Mouse (Mus musculus) lung, embryonic 15.5 days (tissue): ENCODE results near the gene Tesc. TPM values are rescaled to one million over a fixed set of nuclear protein-coding genes. Genes with fewer than 3 reads are reported as not detected.

ENCODE experiments used
- ATAC-seq: fragments of 200-750 bp; cut with Nextera tagmentation; 2 replicates; pipeline ENCODE4 v1.8.0; 2017; ENCODE audit warnings: moderate number of reproducible peaks, borderline replicate concordance; ENCODE audit not compliant: low FRiP score, low TSS enrichment; ENCODE audit errors: extremely low read depth
- H3K27ac ChIP-seq: fragments of 300-500 bp; sonication (generic); 2 replicates; pipeline ENCODE4 v1.5.1; 2015; ENCODE audit warnings: moderate library complexity, mild to moderate bottlenecking, inconsistent platforms
- H3K27me3 ChIP-seq: fragments of 300-500 bp; sonication (generic); 2 replicates; pipeline ENCODE4 v1.6.1; 2015; ENCODE audit warnings: inconsistent platforms
- H3K36me3 ChIP-seq: fragments of 300-500 bp; sonication (generic); 2 replicates; pipeline ENCODE4 v1.6.1; 2015; ENCODE audit warnings: inconsistent platforms
- H3K4me1 ChIP-seq: fragments of 300-500 bp; sonication (generic); 2 replicates; pipeline ENCODE4 v1.6.1; 2015; ENCODE audit warnings: inconsistent platforms
- H3K4me2 ChIP-seq: fragments of 300-500 bp; sonication (generic); 2 replicates; pipeline ENCODE4 v1.6.1; 2015; ENCODE audit warnings: inconsistent platforms, mild to moderate bottlenecking, moderate library complexity
- H3K4me3 ChIP-seq: fragments of 300-500 bp; sonication (generic); 2 replicates; pipeline ENCODE4 v1.5.1; 2015; ENCODE audit warnings: mild to moderate bottlenecking, inconsistent platforms
- H3K9ac ChIP-seq: fragments of 300-500 bp; sonication (generic); 2 replicates; pipeline ENCODE4 v1.6.1; 2015; ENCODE audit warnings: inconsistent platforms
- H3K9me3 ChIP-seq: fragments of 300-500 bp; sonication (generic); 2 replicates; pipeline ENCODE4 v1.6.1; 2016; ENCODE audit warnings: inconsistent platforms
- WGBS: fragments of 180-500 bp; shearing (Covaris S2); methylation state at CpG from one replicate; pipeline ENCODE4 v1.1.7; 2015; 5-methylcytosine and 5-hydroxymethylcytosine counted together
- polyA plus RNA-seq: library from polyadenylated mRNA; unstranded; fragments of >200 nt; fragmentation: Nextera tagmentation; extraction: Ambion mirVana; gene quantifications from 2 replicates; pipeline ENCODE4 v1.2.1, GENCODE M21; 2015

Gene Tesc
- polyA plus RNA-seq, 1 experiment from 2014 or later, result 8.8 TPM

DNA sequence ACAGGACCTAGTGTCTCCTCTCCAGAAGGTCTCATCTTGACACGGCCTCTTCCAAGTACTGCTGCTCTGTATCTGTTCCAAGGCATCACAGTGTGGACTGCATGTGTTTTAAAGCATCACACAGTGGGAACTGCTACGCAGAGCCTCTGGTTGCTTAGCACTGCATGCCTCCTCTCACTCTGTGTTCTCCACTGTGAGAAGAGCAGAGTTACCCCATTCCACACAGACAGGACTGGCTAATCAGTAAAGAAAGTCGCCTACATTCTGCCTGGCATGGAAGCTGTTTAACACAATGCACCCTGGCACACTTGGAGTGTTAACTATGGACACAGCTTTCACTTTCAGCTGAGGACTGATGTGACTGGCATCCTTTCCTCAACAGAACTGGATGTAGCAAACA lies 68.8 kb downstream of the Tesc start:
- Histone ChIP-seq H3K27ac (no peak overlapping the region), H3K4me1 (no peaks in the 10 kb centered on the region), H3K4me2 (no peak overlapping the region), H3K9me3 (no peaks in the 10 kb centered on the region), H3K27me3 (no peaks in the 10 kb centered on the region), H3K36me3 (peaks cover 44% of the 10 kb centered on the region), H3K9ac (no peak overlapping the region), H3K4me3 (no peak overlapping the region)
- WGBS, result 79% methylated on average over 3 of the region's 3 CpGs
- no peak for ATAC-seq

DNA sequence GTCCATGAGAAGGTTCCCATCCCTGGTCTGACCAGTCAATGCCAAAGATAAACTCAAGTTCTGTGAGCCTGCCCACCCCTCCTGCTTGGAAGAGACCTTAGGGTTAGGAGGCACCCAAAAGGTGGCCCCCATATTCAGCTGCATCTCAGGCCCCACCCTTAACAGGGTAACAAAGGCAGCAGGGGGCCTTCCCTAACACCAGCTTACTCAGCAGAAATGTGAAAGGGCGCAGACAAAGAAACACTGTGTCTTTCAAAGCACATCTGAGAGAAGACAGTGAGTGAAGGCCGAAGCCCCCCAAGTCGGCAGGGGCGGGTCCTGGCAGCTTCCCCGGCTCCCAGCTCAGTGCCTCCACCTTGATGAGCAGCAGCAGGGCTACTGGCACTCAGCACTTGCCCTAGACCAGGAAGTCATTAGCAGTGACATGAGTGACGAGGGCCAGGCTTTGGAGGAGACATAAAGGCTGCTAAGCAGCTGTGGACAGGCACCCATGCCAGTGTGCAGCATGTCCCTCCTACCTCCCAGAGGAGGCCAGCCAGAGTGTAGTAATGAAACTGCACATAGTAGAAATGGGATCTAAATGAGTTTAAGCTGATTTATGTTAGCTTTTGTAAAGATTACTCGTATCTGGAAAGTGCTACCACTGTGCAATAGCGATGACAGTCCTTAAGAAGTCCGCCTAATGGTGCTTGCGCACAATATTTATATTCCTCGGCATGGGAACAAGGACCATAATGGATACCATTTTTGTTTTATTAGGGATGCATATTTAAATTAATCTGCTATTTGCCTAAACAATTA lies 71.7 kb downstream of the Tesc start:
- Histone ChIP-seq H3K27ac (no peak overlapping the region; the same call in 1 of the 2 replicates), H3K4me1 (no peaks in the 10 kb centered on the region), H3K27me3 (no peaks in the 10 kb centered on the region), H3K4me2 (no peak overlapping the region), H3K4me3 (no peak overlapping the region), H3K9me3 (no peaks in the 10 kb centered on the region), H3K9ac (no peak overlapping the region), H3K36me3 (peaks cover 17% of the 10 kb centered on the region)
- 73% methylated on average over 11 of the region's 11 CpGs for WGBS
- ATAC-seq, result peak; percentile 73; the same call in 1 of the 2 replicates

DNA sequence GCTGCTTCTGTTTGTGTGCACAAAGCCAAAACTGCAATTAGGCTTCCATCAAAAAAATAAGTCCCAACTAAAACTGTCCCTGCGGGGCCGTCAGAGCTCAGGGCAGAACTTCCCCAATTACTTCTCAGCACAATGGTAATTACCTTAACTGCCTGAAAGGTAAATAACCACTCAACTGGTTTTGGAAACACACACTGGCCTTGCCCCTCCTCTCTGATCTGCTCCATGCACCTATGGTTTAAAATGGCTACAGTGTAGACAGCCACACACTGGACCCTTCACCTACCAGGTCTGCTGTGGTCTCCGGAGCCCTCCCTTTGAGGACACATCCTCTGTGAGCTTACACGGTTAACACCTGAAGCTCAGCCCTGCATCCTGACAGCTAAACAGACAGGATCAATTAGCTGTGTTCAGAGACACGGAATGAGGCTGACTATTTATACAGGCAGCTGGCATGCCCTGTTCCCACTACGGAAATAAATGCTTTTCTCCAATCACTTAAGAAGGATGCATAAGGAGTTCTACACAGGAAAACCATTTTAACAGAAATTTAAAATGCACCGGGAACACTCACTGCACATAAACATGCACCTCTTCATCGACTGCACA lies 72.4 kb downstream of the Tesc start:
- WGBS, result 77% methylated on average over 8 of the region's 8 CpGs
- Histone ChIP-seq H3K27ac (no peak overlapping the region), H3K4me2 (no peak overlapping the region)

DNA sequence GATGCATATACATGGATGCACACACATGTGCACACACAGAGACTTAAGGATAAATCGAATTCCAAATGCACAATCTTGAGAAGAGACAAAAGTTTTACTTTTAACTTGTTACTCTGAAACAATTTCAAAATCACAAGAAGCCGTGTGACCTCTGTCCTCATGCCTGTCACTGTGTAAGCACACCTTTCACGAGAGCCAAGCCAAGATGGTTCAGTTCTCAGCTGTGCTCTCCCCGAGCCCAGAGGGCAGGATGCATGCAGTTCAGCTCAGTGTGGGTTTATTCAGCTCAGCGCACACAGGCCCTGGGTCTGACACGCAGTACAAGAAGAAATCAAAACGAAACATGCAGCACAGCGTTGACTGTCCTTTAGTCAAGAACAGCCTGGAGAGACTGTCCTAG lies 78.0 kb downstream of the Tesc start:
- H3K4me3 ChIP-seq, result no peak overlapping the region
- H3K4me1 ChIP-seq, result no peaks in the 10 kb centered on the region; the same call in 1 of the 2 replicates
- no peaks in the 10 kb centered on the region for H3K9me3 ChIP-seq
- 80% methylated on average over 8 of the region's 8 CpGs for WGBS
- H3K27me3 ChIP-seq, result no peaks in the 10 kb centered on the region
- no peak overlapping the region for H3K27ac ChIP-seq
- H3K9ac ChIP-seq, result no peak overlapping the region
- H3K4me2 ChIP-seq, result no peak overlapping the region
- ATAC-seq, result no peak
- peaks cover 20% of the 10 kb centered on the region for H3K36me3 ChIP-seq

More for the DNA sequence above, 72.4 kb downstream of the Tesc start:
- H3K9ac ChIP-seq, result no peak overlapping the region
- peaks cover 11% of the 10 kb centered on the region; the same call in 1 of the 2 replicates for H3K36me3 ChIP-seq
- no peaks in the 10 kb centered on the region for H3K4me1 ChIP-seq
- H3K4me3 ChIP-seq, result no peak overlapping the region
- no peaks in the 10 kb centered on the region for H3K27me3 ChIP-seq
- no peak for ATAC-seq
- no peaks in the 10 kb centered on the region for H3K9me3 ChIP-seq

DNA sequence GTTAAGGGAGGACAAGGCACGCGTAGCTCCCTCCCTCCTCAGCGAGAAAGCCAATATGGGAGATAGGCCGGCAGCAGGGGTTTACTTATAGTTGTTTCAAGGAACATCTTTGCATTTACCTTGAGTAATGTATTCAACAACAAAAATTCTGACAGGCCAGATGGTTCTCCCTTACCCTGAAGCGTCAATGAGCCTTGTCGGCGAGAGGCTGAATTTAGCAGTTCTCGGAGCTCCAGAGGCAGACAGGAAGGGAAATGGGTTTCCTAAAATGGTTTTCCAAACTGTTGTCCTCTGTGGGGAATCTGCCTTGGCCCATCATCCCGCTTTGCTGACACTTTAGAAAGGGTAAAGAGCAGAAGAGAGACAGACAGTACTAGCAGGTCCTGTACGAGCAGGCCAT lies 79.1 kb downstream of the Tesc start:
- no peak for ATAC-seq
- WGBS, result 89% methylated on average over 10 of the region's 10 CpGs
- Histone ChIP-seq H3K9me3 (no peaks in the 10 kb centered on the region), H3K4me2 (no peak overlapping the region), H3K27ac (no peak overlapping the region), H3K4me1 (no peaks in the 10 kb centered on the region; the same call in 1 of the 2 replicates), H3K4me3 (no peak overlapping the region), H3K36me3 (peaks cover 30% of the 10 kb centered on the region), H3K9ac (no peak overlapping the region), H3K27me3 (no peaks in the 10 kb centered on the region)

DNA sequence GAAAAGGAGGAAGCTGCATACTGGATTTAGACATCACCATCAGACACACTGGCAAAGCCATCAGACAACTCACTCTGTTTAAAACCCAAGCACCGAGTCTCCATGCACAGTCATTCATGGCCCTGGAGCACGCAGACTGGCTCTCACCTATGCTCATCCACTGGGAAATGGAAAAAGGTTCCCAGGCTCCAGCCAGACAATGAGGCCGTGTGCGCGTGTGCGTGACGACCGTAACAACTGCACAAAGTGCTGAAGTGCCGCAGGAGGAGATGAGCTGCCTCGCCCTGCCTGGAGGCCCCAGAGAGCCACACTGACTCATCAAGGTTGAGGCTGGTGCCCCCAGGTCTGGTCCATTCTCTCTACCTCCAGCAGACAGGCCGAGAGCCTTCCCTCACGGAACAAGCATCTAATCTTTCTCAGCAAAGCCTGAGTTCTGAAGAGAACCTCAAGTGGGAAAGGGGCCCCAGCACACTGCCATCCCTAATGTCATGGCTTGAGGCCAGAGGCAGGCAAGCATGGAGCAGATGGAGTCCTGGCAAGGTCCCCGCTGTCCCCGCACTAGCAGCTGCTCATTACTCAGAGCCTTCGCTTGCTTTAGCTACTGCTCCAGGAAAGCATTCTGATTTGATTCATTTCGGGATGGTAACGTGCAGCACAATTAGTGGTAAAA lies 80.7 kb downstream of the Tesc start:
- 74% methylated on average over 17 of the region's 17 CpGs for WGBS
- H3K4me1 ChIP-seq, result no peaks in the 10 kb centered on the region; the same call in 1 of the 2 replicates
- H3K4me2 ChIP-seq, result no peak overlapping the region
- H3K36me3 ChIP-seq, result peaks cover 41% of the 10 kb centered on the region
- no peaks in the 10 kb centered on the region for H3K27me3 ChIP-seq
- no peaks in the 10 kb centered on the region for H3K9me3 ChIP-seq
- no peak overlapping the region for H3K9ac ChIP-seq
- H3K27ac ChIP-seq, result no peak overlapping the region
- H3K4me3 ChIP-seq, result no peak overlapping the region
- no peak for ATAC-seq

DNA sequence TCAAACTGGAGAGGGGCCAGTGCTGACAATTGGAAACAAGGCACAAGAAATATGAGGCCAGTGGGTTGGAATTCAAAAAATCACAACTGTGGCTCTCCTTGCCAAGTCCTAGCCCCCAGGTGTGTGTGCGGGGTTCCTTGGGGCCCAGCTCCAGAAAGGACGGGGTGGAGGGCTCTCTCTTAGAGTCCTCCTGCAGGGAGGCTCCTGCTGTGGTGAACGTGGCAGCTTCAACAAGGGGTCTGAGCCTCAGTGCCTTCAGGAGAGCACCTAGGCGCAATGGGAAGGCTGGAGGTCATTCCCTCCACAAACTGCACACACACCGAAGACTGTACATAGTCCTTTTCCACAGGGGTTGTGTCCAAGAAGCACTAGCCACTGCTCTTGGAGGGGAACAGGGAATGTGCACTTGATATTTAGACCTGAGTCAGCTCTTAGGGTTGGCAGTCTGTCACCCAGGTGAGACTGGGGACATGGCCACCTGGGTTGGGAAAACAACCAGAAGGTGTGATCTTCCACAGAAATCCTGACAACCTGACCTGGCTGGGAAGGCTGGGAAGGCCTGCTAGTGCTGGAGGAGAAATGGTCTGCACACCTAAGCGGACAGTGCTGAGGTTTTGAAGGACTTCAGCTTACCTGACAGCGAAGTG lies 81.4 kb downstream of the Tesc start:
- no peaks in the 10 kb centered on the region for H3K27me3 ChIP-seq
- 90% methylated on average over 7 of the region's 7 CpGs for WGBS
- no peaks in the 10 kb centered on the region; the same call in 1 of the 2 replicates for H3K4me1 ChIP-seq
- ATAC-seq, result no peak
- no peak overlapping the region for H3K4me2 ChIP-seq
- H3K4me3 ChIP-seq, result no peak overlapping the region
- H3K36me3 ChIP-seq, result peaks cover 41% of the 10 kb centered on the region
- no peak overlapping the region for H3K9ac ChIP-seq
- no peaks in the 10 kb centered on the region for H3K9me3 ChIP-seq
- no peak overlapping the region for H3K27ac ChIP-seq

Other genes starting within 250 kb of the Tesc start
- gene Nos1, start 246.7 kb upstream of the Tesc start, polyA plus RNA-seq, result 0.10 and 0.11 TPM in 2 replicates
- gene Fbxo21, start 51.0 kb upstream of the Tesc start, polyA plus RNA-seq, result 54.7 and 56.8 TPM in 2 replicates
- gene Fbxw8, start 127.7 kb downstream of the Tesc start, polyA plus RNA-seq, result 30.2 and 30.9 TPM in 2 replicates
- 0.06 TPM in 1 of 2 replicates, not detected in the other for gene Hrk, start 136.9 kb downstream of the Tesc start, polyA plus RNA-seq
- 2.0 and 2.6 TPM in 2 replicates for gene Rnft2, start 217.4 kb downstream of the Tesc start, polyA plus RNA-seq
- gene 2410131K14Rik, start 217.5 kb downstream of the Tesc start, polyA plus RNA-seq, result 8.1 and 8.5 TPM in 2 replicates